Mouse (Mus musculus) frontal cortex, postnatal 10 days (tissue): ENCODE data around the gene A630010A05Rik.
"Not testable (repeated sequence)": the region's sequence is repeated elsewhere in the genome, so short reads cannot be mapped to it uniquely, and the experiment has no call there.

Source experiments
- DNase-seq, 2 experiments: peaks; one replicate each; pipeline ENCODE4 v3.0.0; 2022; ENCODE audit warnings: low spot score in 2 of 2, mixed read lengths in 1 of 2

The A630010A05Rik gene

GRCm38 (mm10) chr16:14562017-14562416, at the start of gene A630010A05Rik:
Gene A630010A05Rik, plus strand, starts transcription at chr16:14562317.
- DNase-seq, result no peak

GRCm38 (mm10) chr16:14535766-14536165, 26.4 kb upstream of the A630010A05Rik start:
- DNase-seq, result no peak

- not testable (repeated sequence) for DNase-seq
These were observed 4.9 kb upstream of the A630010A05Rik start for GRCm38 (mm10) chr16:14557191-14557590.
